In the genomic region with DNA sequence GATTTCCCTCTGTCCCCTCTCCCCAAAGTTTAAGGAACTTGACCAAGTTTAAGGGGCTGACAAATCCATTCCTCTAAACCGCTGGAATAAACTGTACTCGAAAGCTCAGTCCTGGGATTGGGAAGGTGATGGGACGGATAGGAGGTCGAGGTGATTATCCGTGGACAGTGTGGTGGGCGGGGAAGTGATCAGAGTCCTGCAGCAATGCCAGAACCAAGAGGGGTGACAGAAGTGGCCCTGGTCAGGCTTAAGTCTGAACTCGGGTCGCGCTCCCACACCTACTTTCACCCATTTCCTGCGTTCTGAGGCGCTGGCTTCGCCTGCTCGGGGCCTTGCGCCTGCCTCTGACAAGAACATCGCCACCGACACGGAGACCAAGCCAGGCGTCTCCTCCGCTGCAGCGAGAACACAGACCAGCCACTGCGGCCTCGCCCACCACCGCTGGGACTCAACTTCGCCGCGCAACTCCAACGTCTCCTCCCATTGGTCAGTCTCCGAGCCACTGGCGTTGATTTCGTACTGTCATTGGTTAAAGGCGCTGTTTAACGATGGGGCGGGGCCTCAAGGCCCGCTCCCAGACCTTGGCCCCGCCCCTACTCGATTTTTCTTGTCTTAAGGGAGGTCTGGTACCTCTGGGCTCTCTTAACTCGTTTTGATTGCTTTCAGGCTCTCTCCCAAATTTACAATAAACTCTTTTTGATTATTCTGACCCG, we compare ENCODE assay signal across 8 mouse cellular contexts. TPM values are rescaled to one million over a fixed set of nuclear protein-coding genes. Genes with fewer than 3 reads are reported as not detected.
DNase-seq lines count a peak whose midpoint lies in the region; ATAC-seq lines count a peak whose summit lies in the region.

No protein-coding gene starts in this region.

- H3K27me3 ChIP-seq in heart, embryonic 14.5 days (ENCODE audit: control insufficient read depth, insufficient read depth, low read length) = no peaks in the 10 kb centered on the region
- no peaks in the 10 kb centered on the region for H3K27me3 ChIP-seq in liver, embryonic 13.5 days
- H3K27me3 ChIP-seq in stomach, embryonic 16.5 days (ENCODE audit: control insufficient read depth, insufficient read depth, low read length) = no peaks in the 10 kb centered on the region

- ATAC-seq in heart, embryonic 14.5 days (ENCODE audit: insufficient number of reproducible peaks, insufficient read depth, low FRiP score, low read depth) = peak; percentile 89
- peak; percentile 88 for ATAC-seq in liver, embryonic 13.5 days (ENCODE audit: low read depth)
- peak; percentile 94 for ATAC-seq in stomach, embryonic 16.5 days (ENCODE audit: insufficient read depth, low FRiP score)

- peak overlapping the region; percentile 86 for H3K4me2 ChIP-seq in heart, embryonic 14.5 days (ENCODE audit: low read length)
- H3K4me2 ChIP-seq in liver, embryonic 13.5 days = peak overlapping the region; percentile 93
- H3K4me2 ChIP-seq in stomach, embryonic 16.5 days (ENCODE audit: low read depth, low read length) = peak overlapping the region; percentile 81

- H3K9ac ChIP-seq in heart, embryonic 14.5 days (ENCODE audit: low read length) = peak overlapping the region; percentile 92
- H3K9ac ChIP-seq in liver, embryonic 13.5 days = peak overlapping the region; percentile 91
- peak overlapping the region; percentile 90 for H3K9ac ChIP-seq in stomach, embryonic 16.5 days (ENCODE audit: low read length)

- no peak overlapping the region for H3K27ac ChIP-seq in brown adipose tissue, adult 24 weeks (replicated peaks; ENCODE audit: low read depth, low read length)
- H3K27ac ChIP-seq in heart, embryonic 14.5 days (replicated peaks in 1 of 2; ENCODE audit: control insufficient read depth in 1 of 2, insufficient read depth in 1 of 2, low read depth in 2 of 2, low read length in 2 of 2) = peak overlapping the region; percentile 89; a peak in 2 of 4 replicates
- H3K27ac ChIP-seq in liver, embryonic 13.5 days = peak overlapping the region; percentile 94
- H3K27ac ChIP-seq in stomach, embryonic 16.5 days (ENCODE audit: low read length) = peak overlapping the region; percentile 85

- no peaks in the 10 kb centered on the region for H3K9me3 ChIP-seq in heart, embryonic 14.5 days (ENCODE audit: control insufficient read depth, low read length)
- H3K9me3 ChIP-seq in liver, embryonic 13.5 days (replicated peaks) = no peaks in the 10 kb centered on the region
- H3K9me3 ChIP-seq in stomach, embryonic 16.5 days (replicated peaks; ENCODE audit: control insufficient read depth, low read length) = no peaks in the 10 kb centered on the region

- peak overlapping the region; percentile 91 for H3K4me3 ChIP-seq in brown adipose tissue, adult 24 weeks (ENCODE audit: insufficient read depth, low read depth, low read length)
- H3K4me3 ChIP-seq in heart, embryonic 14.5 days (ENCODE audit: control insufficient read depth in 1 of 2, insufficient read depth in 1 of 2, low read depth in 1 of 2, low read length in 2 of 2) = peak overlapping the region; percentile 59 to 83
- H3K4me3 ChIP-seq in liver, embryonic 13.5 days (replicated peaks) = peak overlapping the region; percentile 76
- peak overlapping the region; percentile 84 for H3K4me3 ChIP-seq in stomach, embryonic 16.5 days (replicated peaks; ENCODE audit: low read length)

- DNase-seq in CD4-positive, CD25-positive, alpha-beta regulatory T cell, adult 2 months (ENCODE audit: low read depth, low spot score) = peak; percentile 95
- DNase-seq in fat pad, adult 2 months (ENCODE audit: extremely low read depth, low read depth, low spot score) = peak; percentile 33
- DNase-seq in kidney, postnatal 14 days = peak; percentile 93
- peak; percentile 92 for DNase-seq in liver, embryonic 13.5 days
- peak; percentile 89 for DNase-seq in neural tube, embryonic 10.5 days (ENCODE audit: extremely low spot score, low spot score)

- WGBS in heart, embryonic 14.5 days = under 1% methylated on average over 38 of the region's 38 CpGs
- under 1% methylated on average over 38 of the region's 38 CpGs for WGBS in liver, embryonic 13.5 days (ENCODE audit: insufficient replicate concordance)
- under 1% methylated on average over 38 of the region's 38 CpGs for WGBS in stomach, embryonic 16.5 days

- H3K36me3 ChIP-seq in heart, embryonic 14.5 days (ENCODE audit: control insufficient read depth, insufficient read depth, low read length) = no peaks in the 10 kb centered on the region
- peaks cover 3% of the 10 kb centered on the region for H3K36me3 ChIP-seq in liver, embryonic 13.5 days
- H3K36me3 ChIP-seq in stomach, embryonic 16.5 days (ENCODE audit: control insufficient read depth, insufficient read depth, low read length) = no peaks in the 10 kb centered on the region

- H3K4me1 ChIP-seq in brown adipose tissue, adult 24 weeks (ENCODE audit: control insufficient read depth, insufficient read depth, insufficient read length, low read length) = no peaks in the 10 kb centered on the region
- H3K4me1 ChIP-seq in heart, embryonic 14.5 days (ENCODE audit: control insufficient read depth in 2 of 2, insufficient read depth in 2 of 2, low read length in 2 of 2) = peaks cover 0 to 15% of the 10 kb centered on the region in 2 experiments; a peak in 2 of 4 replicates
- H3K4me1 ChIP-seq in liver, embryonic 13.5 days (replicated peaks) = peaks cover 28% of the 10 kb centered on the region
- peaks cover 12% of the 10 kb centered on the region; the same call in 1 of the 2 replicates for H3K4me1 ChIP-seq in stomach, embryonic 16.5 days (ENCODE audit: control insufficient read depth, insufficient read depth, low read length)

RNA-seq across cellular contexts. Expression of gene Efcab11, which starts 1.1 kb away (rescaled TPM):
- polyA plus RNA-seq in brown adipose tissue, adult 24 weeks (2012; ENCODE audit: insufficient read depth, insufficient read length, missing spikeins) = not detected in 2 replicates
- polyA plus RNA-seq in heart, embryonic 14.5 days (2014; fragmentation: Nextera tagmentation; extraction: Ambion mirVana) = 9.6 and 11.0 TPM in 2 replicates
- 5.4 and 5.7 TPM in 2 replicates for polyA plus RNA-seq in liver, embryonic 13.5 days (2015; fragmentation: Nextera tagmentation; extraction: Ambion mirVana)
- 9.5 and 9.9 TPM in 2 replicates for polyA plus RNA-seq in stomach, embryonic 16.5 days (2015; fragmentation: Nextera tagmentation; extraction: Ambion mirVana)

RNA-seq across cellular contexts. Expression of gene Tdp1, which starts 1.2 kb away (rescaled TPM):
- 4.9 and 6.5 TPM in 2 replicates for polyA plus RNA-seq in brown adipose tissue, adult 24 weeks (2012; ENCODE audit: insufficient read depth, insufficient read length, missing spikeins)
- 25.5 and 30.5 TPM in 2 replicates for polyA plus RNA-seq in heart, embryonic 14.5 days (2014; fragmentation: Nextera tagmentation; extraction: Ambion mirVana)
- 33.2 and 35.4 TPM in 2 replicates for polyA plus RNA-seq in liver, embryonic 13.5 days (2015; fragmentation: Nextera tagmentation; extraction: Ambion mirVana)
- 40.4 and 45.4 TPM in 2 replicates for polyA plus RNA-seq in stomach, embryonic 16.5 days (2015; fragmentation: Nextera tagmentation; extraction: Ambion mirVana)

Comparison
In these comparisons a context has a peak if more than half of its experiments do, and no peak if none do; other contexts are left out.
1. DNase-seq: peak in every context shown above with its lines; median percentile 95 in CD4-positive, CD25-positive, alpha-beta regulatory T cell, adult 2 months; 93 in kidney, postnatal 14 days; 92 in liver, embryonic 13.5 days; 89 in neural tube, embryonic 10.5 days; 33 in fat pad, adult 2 months.